Mouse (Mus musculus): Measurements from ENCODE around the gene Traf3ip3.

The Traf3ip3 gene

GRCm38 (mm10) chr1:193208178-193208577 is 6.7 kb upstream of the Traf3ip3 start:
- no peak for DNase-seq (ENCODE audit: extremely low spot score, low read depth, low spot score)

- no peak for DNase-seq (ENCODE audit: extremely low spot score, low read depth, low spot score)
Observed at GRCm38 (mm10) chr1:193207503-193207902, 6.0 kb upstream of the Traf3ip3 start, which contains the start of gene Lamb3. Gene Lamb3 (plus strand): TSS chr1:193207699.

- no peak for DNase-seq (ENCODE audit: extremely low spot score, low read depth, low spot score)
Observed at GRCm38 (mm10) chr1:193205431-193205830, 3.9 kb upstream of the Traf3ip3 start.

GRCm38 (mm10) chr1:193203821-193204220 is 2.3 kb upstream of the Traf3ip3 start:
- no peak for DNase-seq (ENCODE audit: extremely low spot score, low read depth, low spot score)

- DNase-seq (ENCODE audit: extremely low spot score, low read depth, low spot score): no peak
Observed at GRCm38 (mm10) chr1:193200640-193201382, 692 bp downstream of the Traf3ip3 start.

- DNase-seq (ENCODE audit: extremely low spot score, low read depth, low spot score): no peak
Observed at GRCm38 (mm10) chr1:193198312-193198711, 3.2 kb downstream of the Traf3ip3 start.

GRCm38 (mm10) chr1:193197494-193198205 is 3.9 kb downstream of the Traf3ip3 start:
- no peak for DNase-seq (ENCODE audit: extremely low spot score, low read depth, low spot score)

- no peak for DNase-seq (ENCODE audit: extremely low spot score, low read depth, low spot score)
Observed at GRCm38 (mm10) chr1:193195169-193195810, 6.2 kb downstream of the Traf3ip3 start.

- DNase-seq (ENCODE audit: extremely low spot score, low read depth, low spot score): no peak
Observed at GRCm38 (mm10) chr1:193194416-193195140, 6.9 kb downstream of the Traf3ip3 start.

GRCm38 (mm10) chr1:193191675-193192283 is 9.7 kb downstream of the Traf3ip3 start:
- DNase-seq (ENCODE audit: extremely low spot score, low read depth, low spot score): no peak

GRCm38 (mm10) chr1:193189771-193190170 is 11.7 kb downstream of the Traf3ip3 start:
- no peak for DNase-seq (ENCODE audit: extremely low spot score, low read depth, low spot score)

GRCm38 (mm10) chr1:193189151-193189621 is 12.3 kb downstream of the Traf3ip3 start:
- DNase-seq (ENCODE audit: extremely low spot score, low read depth, low spot score): no peak

GRCm38 (mm10) chr1:193188257-193188656 is 13.2 kb downstream of the Traf3ip3 start:
- no peak for DNase-seq (ENCODE audit: extremely low spot score, low read depth, low spot score)

GRCm38 (mm10) chr1:193181104-193181503 is 20.4 kb downstream of the Traf3ip3 start:
- no peak for DNase-seq (ENCODE audit: extremely low spot score, low read depth, low spot score)

- no peak for DNase-seq (ENCODE audit: extremely low spot score, low read depth, low spot score)
Observed at GRCm38 (mm10) chr1:193174143-193174733, 27.3 kb downstream of the Traf3ip3 start.

- no peak for DNase-seq (ENCODE audit: extremely low spot score, low read depth, low spot score)
Observed at GRCm38 (mm10) chr1:193173810-193174129, 27.7 kb downstream of the Traf3ip3 start.

- peak; percentile 99 for DNase-seq (ENCODE audit: extremely low spot score, low read depth, low spot score)
Observed at GRCm38 (mm10) chr1:193172991-193173809, 28.3 kb downstream of the Traf3ip3 start.

- no peak for DNase-seq (ENCODE audit: extremely low spot score, low read depth, low spot score)
Observed at GRCm38 (mm10) chr1:193169856-193170255, 31.6 kb downstream of the Traf3ip3 start.

GRCm38 (mm10) chr1:193169228-193169627 is 32.3 kb downstream of the Traf3ip3 start:
- DNase-seq (ENCODE audit: extremely low spot score, low read depth, low spot score): no peak

Data from hindlimb bud, embryonic 11.5 days (tissue).